Mouse (Mus musculus) right cerebral cortex, postnatal 10 days (tissue): Measurements from ENCODE around the gene Hnrnpll.

Experiments used
- DNase-seq, 2 experiments: peaks; one replicate each; pipeline ENCODE4 v3.0.0; 2021; ENCODE audit warnings: low spot score in 2 of 2

The Hnrnpll gene

GRCm38 (mm10) chr17:80061783-80062619 is at the start of gene Hnrnpll:
TSS of gene Hnrnpll (minus strand) at chr17:80062334.
- DNase-seq, result peak; percentile 97

- no peak for DNase-seq
These were observed 43.3 kb upstream of the Hnrnpll start for GRCm38 (mm10) chr17:80105348-80105978.

- no peak for DNase-seq
These were observed 37.7 kb upstream of the Hnrnpll start for GRCm38 (mm10) chr17:80099823-80100222.

- peak in 1 of 2 experiments; percentile 42 for DNase-seq
These were observed 35.1 kb upstream of the Hnrnpll start for GRCm38 (mm10) chr17:80097221-80097620.

GRCm38 (mm10) chr17:80096720-80097114 is 34.6 kb upstream of the Hnrnpll start:
- no peak for DNase-seq

GRCm38 (mm10) chr17:80096043-80096719 is 34.0 kb upstream of the Hnrnpll start:
- DNase-seq, result peak; percentile 65 to 71

- no peak for DNase-seq
These were observed 33.2 kb upstream of the Hnrnpll start for GRCm38 (mm10) chr17:80095254-80095899.

- DNase-seq, result no peak
These were observed 29.9 kb upstream of the Hnrnpll start for GRCm38 (mm10) chr17:80091879-80092549.

- no peak for DNase-seq
These were observed 28.4 kb upstream of the Hnrnpll start for GRCm38 (mm10) chr17:80090551-80090950.

GRCm38 (mm10) chr17:80088168-80088567 is 26.0 kb upstream of the Hnrnpll start:
- no peak for DNase-seq

GRCm38 (mm10) chr17:80086591-80086990 is 24.5 kb upstream of the Hnrnpll start:
- no peak for DNase-seq

- DNase-seq, result peak; percentile 57 to 80
These were observed 22.3 kb upstream of the Hnrnpll start for GRCm38 (mm10) chr17:80084424-80084823.

GRCm38 (mm10) chr17:80083223-80083622 is 21.1 kb upstream of the Hnrnpll start:
- DNase-seq, result no peak

GRCm38 (mm10) chr17:80078726-80079125 is 16.6 kb upstream of the Hnrnpll start:
- no peak for DNase-seq

- DNase-seq, result no peak
These were observed 5.1 kb upstream of the Hnrnpll start for GRCm38 (mm10) chr17:80067257-80067656.

GRCm38 (mm10) chr17:80063840-80064495 is 1.8 kb upstream of the Hnrnpll start:
- no peak for DNase-seq

GRCm38 (mm10) chr17:80063386-80063785 is 1.3 kb upstream of the Hnrnpll start:
- DNase-seq, result no peak

GRCm38 (mm10) chr17:80062620-80063010 is 481 bp upstream of the Hnrnpll start:
- DNase-seq, result no peak

- DNase-seq, result peak; percentile 63 to 68
These were observed 1.0 kb downstream of the Hnrnpll start for GRCm38 (mm10) chr17:80060828-80061782.

- DNase-seq, result no peak
These were observed 2.0 kb downstream of the Hnrnpll start for GRCm38 (mm10) chr17:80060151-80060550.
